Mouse (Mus musculus): ENCODE measurements around the gene Nipsnap1. TPM values are rescaled to one million over a fixed set of nuclear protein-coding genes. Genes with fewer than 3 reads are reported as not detected.
A peak's percentile ranks its signal among the peaks of the same experiment; 100 is the strongest.

Nipsnap1 gene
- polyA plus RNA-seq, 1 experiment = not detected

- TF ChIP-seq POLR2A (IDR thresholded peaks at IDR 0.05; ENCODE audit: insufficient read depth, low read depth, low read length) (no peak), CTCF (IDR thresholded peaks at IDR 0.05; ENCODE audit: insufficient read depth, low read depth, low read length) (no peak)
- no peak overlapping the region for H3K4me3 ChIP-seq (ENCODE audit: insufficient read depth, low read depth, low read length)
- WGBS = 23% methylated on average over 11 of the region's 11 CpGs
- H3K27ac ChIP-seq (ENCODE audit: insufficient read depth, low read depth, low read length) = no peak overlapping the region
- H3K4me1 ChIP-seq (ENCODE audit: control insufficient read depth, insufficient read depth, low read length) = peaks cover 2% of the 10 kb centered on the region; the same call in 1 of the 2 replicates
Observed at GRCm38 (mm10) chr11:4861816-4862604, 11.7 kb upstream of the Nipsnap1 start.

- H3K4me1 ChIP-seq (ENCODE audit: control insufficient read depth, insufficient read depth, low read length) = peaks cover 2% of the 10 kb centered on the region; the same call in 1 of the 2 replicates
- TF ChIP-seq CTCF (IDR thresholded peaks at IDR 0.05; ENCODE audit: insufficient read depth, low read depth, low read length) = no peak
- no peak for TF ChIP-seq POLR2A (IDR thresholded peaks at IDR 0.05; ENCODE audit: insufficient read depth, low read depth, low read length)
- H3K27ac ChIP-seq (ENCODE audit: insufficient read depth, low read depth, low read length) = no peak overlapping the region
- 94% methylated on average over 1 of the region's 1 CpGs for WGBS
- no peak overlapping the region for H3K4me3 ChIP-seq (ENCODE audit: insufficient read depth, low read depth, low read length)
Observed at GRCm38 (mm10) chr11:4862730-4863129, 11.0 kb upstream of the Nipsnap1 start.

DNA sequence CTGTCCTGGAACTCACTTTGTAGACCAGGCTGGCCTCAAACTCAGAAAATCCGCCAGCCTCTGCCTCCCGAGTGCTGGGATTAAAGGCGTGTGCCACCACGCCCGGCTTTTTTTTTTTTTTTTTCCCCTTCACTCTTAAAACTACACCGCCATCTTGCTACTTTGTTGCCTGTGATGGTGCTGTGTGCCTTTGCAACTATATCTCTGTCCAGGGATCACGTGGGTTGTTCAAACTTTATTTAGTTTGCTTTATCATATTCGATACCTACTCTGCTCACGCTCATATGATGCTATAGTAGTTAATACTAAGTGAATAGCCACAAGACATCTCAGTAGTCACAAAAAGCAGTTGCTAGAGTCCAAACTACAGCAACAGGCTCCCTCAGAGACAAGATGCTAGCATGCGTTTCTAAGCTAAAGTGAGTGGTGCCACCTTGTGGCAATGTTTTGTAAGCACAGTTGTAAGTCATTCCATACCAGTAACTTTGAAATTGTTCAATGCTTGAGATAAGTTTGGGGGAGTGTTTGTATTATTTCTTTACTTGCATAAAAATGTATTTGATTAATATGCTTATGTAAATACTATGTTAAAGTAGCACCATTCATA is 8.0 kb upstream of the Nipsnap1 start:
- Histone ChIP-seq H3K27ac (ENCODE audit: insufficient read depth, low read depth, low read length) (no peak overlapping the region), H3K4me1 (ENCODE audit: control insufficient read depth, insufficient read depth, low read length) (peaks cover 2% of the 10 kb centered on the region; the same call in 1 of the 2 replicates), H3K4me3 (ENCODE audit: insufficient read depth, low read depth, low read length) (no peak overlapping the region)
- WGBS = 33% methylated on average over 10 of the region's 10 CpGs
- no peak for TF ChIP-seq CTCF (IDR thresholded peaks at IDR 0.05; ENCODE audit: insufficient read depth, low read depth, low read length)

GRCm38 (mm10) chr11:4874551-4874950 is 800 bp downstream of the Nipsnap1 start:
- TF ChIP-seq POLR2A (IDR thresholded peaks at IDR 0.05; ENCODE audit: insufficient read depth, low read depth, low read length) = no peak
- TF ChIP-seq CTCF (IDR thresholded peaks at IDR 0.05; ENCODE audit: insufficient read depth, low read depth, low read length) = no peak
- Histone ChIP-seq H3K27ac (ENCODE audit: insufficient read depth, low read depth, low read length) (no peak overlapping the region), H3K4me1 (ENCODE audit: control insufficient read depth, insufficient read depth, low read length) (peaks cover 8% of the 10 kb centered on the region), H3K4me3 (ENCODE audit: insufficient read depth, low read depth, low read length) (peak overlapping the region; percentile 92)
- 12% methylated on average over 10 of the region's 10 CpGs for WGBS

- Histone ChIP-seq H3K4me1 (ENCODE audit: control insufficient read depth, insufficient read depth, low read length) (no peaks in the 10 kb centered on the region), H3K4me3 (ENCODE audit: insufficient read depth, low read depth, low read length) (no peak overlapping the region), H3K27ac (ENCODE audit: insufficient read depth, low read depth, low read length) (no peak overlapping the region)
- 82% methylated on average over 4 of the region's 4 CpGs for whole genome bisulfite sequencing
- TF ChIP-seq POLR2A (IDR thresholded peaks at IDR 0.05; ENCODE audit: insufficient read depth, low read depth, low read length) = no peak
- no peak for TF ChIP-seq CTCF (IDR thresholded peaks at IDR 0.05; ENCODE audit: insufficient read depth, low read depth, low read length)
Observed at GRCm38 (mm10) chr11:4881087-4881486, 7.3 kb downstream of the Nipsnap1 start.

DNA sequence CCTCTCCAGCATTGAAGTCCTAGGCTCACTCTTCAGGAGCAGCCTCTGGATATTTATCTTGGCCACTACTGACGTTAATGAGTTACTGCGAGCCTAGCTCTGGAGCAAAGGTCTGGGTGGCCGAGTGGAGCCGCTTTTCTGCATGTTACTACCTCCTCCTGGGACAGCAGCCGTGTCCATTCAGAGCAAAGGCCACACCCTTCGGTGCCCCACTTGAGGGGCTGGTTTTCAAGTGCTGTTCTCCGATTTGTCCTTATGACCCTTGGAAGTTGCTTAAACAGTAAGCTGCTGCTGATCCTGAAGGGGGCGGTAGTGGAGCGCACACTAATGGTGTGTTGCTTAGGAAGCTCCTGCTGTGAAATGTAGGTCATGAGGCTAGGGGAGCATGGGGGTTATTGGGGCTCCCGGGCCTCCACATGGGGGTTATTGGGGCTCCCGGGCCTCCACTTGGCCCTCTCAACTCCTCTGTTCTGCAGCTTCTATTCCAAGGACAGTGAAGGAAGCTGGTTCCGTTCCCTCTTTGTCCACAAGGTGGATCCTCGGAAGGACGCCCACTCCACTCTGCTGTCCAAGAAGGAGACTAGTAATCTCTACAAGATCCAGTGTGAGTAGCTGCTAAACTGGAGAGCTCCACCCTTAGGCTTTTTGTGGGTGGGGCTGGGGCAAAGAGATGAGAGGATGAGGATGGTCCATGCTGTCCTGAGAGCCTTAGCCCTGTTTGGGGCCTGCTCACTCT is 9.3 kb downstream of the Nipsnap1 start:
- WGBS = 62% methylated on average over 14 of the region's 14 CpGs
- TF ChIP-seq POLR2A (IDR thresholded peaks at IDR 0.05; ENCODE audit: insufficient read depth, low read depth, low read length) (no peak), CTCF (IDR thresholded peaks at IDR 0.05; ENCODE audit: insufficient read depth, low read depth, low read length) (no peak)
- H3K4me1 ChIP-seq (ENCODE audit: control insufficient read depth, insufficient read depth, low read length) = no peaks in the 10 kb centered on the region
- no peak overlapping the region for H3K4me3 ChIP-seq (ENCODE audit: insufficient read depth, low read depth, low read length)
- H3K27ac ChIP-seq (ENCODE audit: insufficient read depth, low read depth, low read length) = no peak overlapping the region

- Histone ChIP-seq H3K4me1 (ENCODE audit: control insufficient read depth, insufficient read depth, low read length) (no peaks in the 10 kb centered on the region), H3K27ac (ENCODE audit: insufficient read depth, low read depth, low read length) (no peak overlapping the region), H3K4me3 (ENCODE audit: insufficient read depth, low read depth, low read length) (no peak overlapping the region)
- 56% methylated on average over 2 of the region's 2 CpGs for WGBS
- TF ChIP-seq CTCF (IDR thresholded peaks at IDR 0.05; ENCODE audit: insufficient read depth, low read depth, low read length) (no peak), POLR2A (IDR thresholded peaks at IDR 0.05; ENCODE audit: insufficient read depth, low read depth, low read length) (no peak)
Observed at GRCm38 (mm10) chr11:4885385-4885903, 11.7 kb downstream of the Nipsnap1 start.

- Histone ChIP-seq H3K27ac (ENCODE audit: insufficient read depth, low read depth, low read length) (no peak overlapping the region), H3K4me3 (ENCODE audit: insufficient read depth, low read depth, low read length) (no peak overlapping the region), H3K4me1 (ENCODE audit: control insufficient read depth, insufficient read depth, low read length) (no peaks in the 10 kb centered on the region)
- TF ChIP-seq CTCF (IDR thresholded peaks at IDR 0.05; ENCODE audit: insufficient read depth, low read depth, low read length) (no peak), POLR2A (IDR thresholded peaks at IDR 0.05; ENCODE audit: insufficient read depth, low read depth, low read length) (no peak)
- 94% methylated on average over 3 of the region's 3 CpGs for WGBS
Observed at GRCm38 (mm10) chr11:4886987-4887386, 13.2 kb downstream of the Nipsnap1 start.

All from olfactory bulb, adult 2 months (tissue).